Mouse (Mus musculus) left cerebral cortex, postnatal 36 days (tissue): Measurements from ENCODE around the gene Fcgbp. TPM values are rescaled to one million over a fixed set of nuclear protein-coding genes. Genes with fewer than 3 reads are reported as not detected.
"Not testable (repeated sequence)": the region's sequence is repeated elsewhere in the genome, so short reads cannot be mapped to it uniquely, and the experiment has no call there.

Source experiments
- DNase-seq, 2 experiments: peaks; one replicate each; pipeline ENCODE4 v3.0.0; 2021 to 2022; ENCODE audit warnings: low spot score in 2 of 2, mixed read lengths in 1 of 2
- intact Hi-C: fragments of 180-260 bp; cut with DNase I; formaldehyde crosslinking; loops from one replicate; pipeline ENCODE4 v1.15.1; 2025
- total RNA-seq, 2 experiments: library from RNA; stranded (reverse); gene quantifications; 2 replicates each; pipeline ENCODE4 v1.2.3; 2021

Fcgbp gene
- under 1 TPM; 0.20 to 0.32 TPM for total RNA-seq

DNA sequence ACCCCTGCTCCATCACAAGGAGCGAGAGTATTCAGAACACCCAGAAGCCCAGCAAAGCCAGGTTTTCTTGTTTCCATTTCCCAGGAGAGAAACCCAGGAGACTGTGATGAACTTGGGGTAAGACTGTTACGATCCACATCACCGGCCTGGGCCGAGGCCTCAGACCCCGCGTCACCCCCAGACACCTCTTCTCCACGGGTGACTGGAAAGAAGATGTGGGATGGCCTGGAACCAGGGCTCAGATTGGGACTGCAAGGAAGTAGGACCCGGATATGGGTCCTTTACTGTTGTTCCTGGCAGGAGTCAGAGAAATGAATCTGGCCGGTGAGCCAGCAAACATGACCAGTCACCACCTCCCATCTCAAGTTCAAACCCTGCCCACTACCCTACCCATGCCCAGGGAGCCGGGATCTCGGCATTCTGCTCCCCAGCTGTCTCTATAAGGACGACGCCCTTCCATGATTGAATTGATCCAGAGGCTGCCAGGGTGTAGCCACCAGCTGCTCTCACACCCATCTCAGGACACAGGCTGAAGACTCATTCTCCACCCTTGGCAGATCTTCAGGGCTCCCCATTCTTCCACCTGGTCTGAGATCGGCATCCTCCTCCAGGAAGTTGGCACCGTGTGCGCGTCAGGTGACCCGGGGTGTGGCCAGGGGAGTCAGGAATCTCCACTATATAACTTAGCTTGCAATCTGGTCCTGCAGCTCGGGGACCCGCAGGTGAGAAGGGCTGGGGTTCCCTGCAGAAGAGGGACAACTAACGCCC lies at the start of gene Fcgbp:
Fcgbp (plus strand) TSS at position 706 of the 768 bp plus-strand sequence.
- DNase-seq = no peak
- intact Hi-C loops = no loop called here

DNA sequence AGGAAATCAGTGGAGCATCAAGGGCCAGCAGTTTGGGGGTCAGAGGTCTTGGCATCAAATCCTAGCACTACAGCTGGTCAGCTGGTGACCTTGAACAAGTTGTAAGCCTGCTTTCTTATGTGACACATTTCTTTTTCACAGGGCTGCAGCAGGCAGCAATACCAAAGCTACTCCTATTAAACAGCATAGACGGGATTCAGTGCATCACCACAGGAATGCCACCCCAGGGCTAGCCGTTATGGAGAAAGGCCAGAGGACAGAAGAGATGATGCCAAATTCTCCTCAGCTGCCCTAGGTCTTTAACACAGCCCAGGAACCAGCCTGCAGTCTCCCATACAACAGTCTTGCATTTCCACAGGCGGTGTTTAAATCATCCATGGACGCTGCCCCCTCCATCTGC lies 26.5 kb upstream of the Fcgbp start:
- no peak for DNase-seq
- intact Hi-C loops = no loop called here

DNA sequence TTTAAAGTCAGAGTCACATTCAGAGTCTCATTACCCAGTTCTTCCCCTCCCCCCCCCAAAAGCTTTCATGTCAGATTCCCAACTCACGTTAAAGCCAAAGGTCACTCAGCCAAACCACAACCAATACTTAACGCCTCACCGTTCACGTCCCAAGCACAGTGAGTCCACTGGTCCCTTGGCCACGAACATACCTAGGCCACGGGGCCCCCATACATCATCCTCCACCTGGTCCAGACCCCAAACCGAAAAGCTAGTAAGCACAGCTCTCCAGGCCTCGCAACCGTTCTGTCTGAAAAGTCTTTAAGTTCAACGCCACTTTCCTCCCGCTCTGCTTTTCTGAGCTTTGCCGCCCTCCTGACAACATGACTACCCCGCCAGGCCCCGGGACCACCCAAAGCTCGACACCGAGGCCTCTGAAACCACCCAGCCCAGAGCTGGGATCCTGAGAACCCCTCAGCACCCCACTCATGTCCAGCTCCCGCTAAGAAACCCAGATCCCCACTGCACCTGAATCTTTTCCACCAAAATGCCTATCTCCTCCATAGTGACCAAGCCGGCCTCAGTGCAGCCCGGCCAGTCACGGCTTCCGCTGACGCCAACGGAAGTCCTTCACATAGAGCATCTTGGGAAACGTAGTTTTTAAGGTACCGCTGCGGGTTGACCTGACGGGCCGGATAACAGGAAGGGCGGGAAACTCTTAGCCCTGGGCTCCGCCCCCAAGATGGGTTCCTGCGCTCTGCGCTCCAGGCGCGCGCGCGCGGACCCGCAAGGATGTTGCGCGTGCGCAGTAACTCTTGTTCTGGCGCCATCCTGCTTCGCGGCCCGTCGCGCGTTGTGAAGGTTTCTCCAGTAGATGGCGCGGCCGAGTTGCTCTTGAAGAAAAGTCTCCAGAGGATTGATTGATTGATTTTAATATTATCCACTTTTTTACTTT lies 21.3 kb upstream of the Fcgbp start, which contains the start of gene Psmc4:
Psmc4 (minus strand) TSS at position 626 of the 934 bp plus-strand sequence.
- intact Hi-C loops = loop anchor here (1.0 to 10.0 kb wide), 3 partner anchors 98 to 255 kb away; partner anchors contain the start of gene Dll3
- DNase-seq = peak; percentile 98

DNA sequence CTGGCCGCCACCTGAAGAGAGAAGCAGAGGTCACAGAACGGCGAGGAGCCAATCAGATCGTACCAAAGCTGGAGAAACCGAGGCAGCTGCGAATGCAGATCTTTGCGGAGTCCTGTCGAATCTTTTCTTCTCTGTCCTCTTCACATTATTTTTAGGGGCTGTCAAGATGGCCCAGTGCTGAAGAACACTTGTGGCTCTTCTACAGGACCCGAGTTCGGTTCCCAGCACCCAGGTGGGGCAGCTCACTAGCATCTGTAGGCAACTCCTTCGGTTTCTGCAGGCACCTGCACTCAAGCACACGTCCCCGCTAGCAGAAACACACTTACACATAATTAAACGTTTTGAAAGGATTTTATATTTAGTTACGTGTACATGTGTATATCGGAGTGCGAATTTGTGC lies 20.5 kb upstream of the Fcgbp start:
- no peak for DNase-seq
- intact Hi-C loops = loop anchor here (1.0 to 10.0 kb wide), 3 partner anchors 97 to 254 kb away; partner anchors contain the start of gene Dll3

DNA sequence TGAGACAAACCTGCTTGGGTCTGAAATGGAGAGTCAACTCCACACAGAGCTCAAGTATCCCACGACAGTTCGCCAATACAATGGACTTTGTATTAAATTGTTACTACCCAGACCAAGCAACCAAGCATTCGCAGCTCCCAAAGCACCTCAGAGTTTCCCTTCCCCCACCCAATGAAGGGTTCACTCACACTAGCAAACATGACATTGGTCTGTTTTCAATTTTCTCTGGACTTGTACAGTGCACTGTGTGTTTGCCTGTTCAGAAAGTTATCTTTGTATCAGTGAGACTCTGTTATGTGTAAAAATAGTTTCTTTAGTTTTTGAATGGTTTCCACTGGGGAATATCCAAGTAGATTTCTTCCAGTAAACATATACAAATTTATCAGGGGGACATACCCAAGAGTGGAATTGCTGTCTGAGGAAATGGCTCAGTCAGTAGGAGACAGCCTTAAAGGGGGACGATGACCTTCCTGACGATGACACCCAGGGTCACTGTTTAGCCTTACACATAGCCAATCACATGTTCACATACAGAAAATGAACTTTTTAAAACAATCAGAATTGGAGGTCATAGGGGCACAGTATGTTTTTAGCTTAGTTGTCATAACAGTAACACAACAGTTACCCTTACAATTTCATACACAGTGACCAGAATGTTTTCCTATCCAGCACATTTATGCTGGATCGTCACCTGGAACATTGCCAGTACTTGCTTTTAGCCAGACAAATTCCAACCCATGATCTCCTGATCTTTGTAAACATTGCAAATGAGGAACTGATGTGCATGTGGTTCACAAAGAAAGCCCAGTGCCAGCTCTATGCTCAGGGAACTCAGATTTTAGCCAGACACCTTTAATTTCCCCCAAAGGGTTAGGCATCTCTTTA lies 17.7 kb upstream of the Fcgbp start:
- intact Hi-C loops = loop anchor here (5.0 to 10.0 kb wide), 2 partner anchors 94 to 252 kb away; partner anchors contain the start of gene Dll3
- no peak for DNase-seq

DNA sequence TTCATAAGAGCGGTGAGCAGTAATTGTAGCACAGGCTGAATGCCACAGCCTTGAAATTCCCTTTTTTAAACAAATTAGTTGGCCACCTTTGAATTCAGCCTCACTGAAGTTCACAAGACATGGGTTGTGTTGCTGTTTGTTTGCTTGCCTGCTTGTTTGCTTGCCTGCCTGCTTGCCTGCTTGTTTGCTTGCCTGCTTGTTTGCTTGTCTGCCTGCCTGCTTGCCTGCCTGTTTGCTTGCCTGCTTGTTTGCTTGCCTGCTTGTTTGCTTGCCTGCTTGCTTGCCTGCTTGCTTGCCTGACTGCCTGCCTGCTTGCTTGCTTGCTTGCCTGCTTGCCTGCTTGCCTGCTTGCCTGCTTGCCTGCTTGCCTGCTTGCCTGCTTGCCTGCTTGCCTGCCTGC lies 11.1 kb upstream of the Fcgbp start:
- intact Hi-C loops = loop anchor here (10.0 kb wide), 1 partner anchor 245 kb away; the partner anchor contains the start of gene Dll3
- no peak for DNase-seq

DNA sequence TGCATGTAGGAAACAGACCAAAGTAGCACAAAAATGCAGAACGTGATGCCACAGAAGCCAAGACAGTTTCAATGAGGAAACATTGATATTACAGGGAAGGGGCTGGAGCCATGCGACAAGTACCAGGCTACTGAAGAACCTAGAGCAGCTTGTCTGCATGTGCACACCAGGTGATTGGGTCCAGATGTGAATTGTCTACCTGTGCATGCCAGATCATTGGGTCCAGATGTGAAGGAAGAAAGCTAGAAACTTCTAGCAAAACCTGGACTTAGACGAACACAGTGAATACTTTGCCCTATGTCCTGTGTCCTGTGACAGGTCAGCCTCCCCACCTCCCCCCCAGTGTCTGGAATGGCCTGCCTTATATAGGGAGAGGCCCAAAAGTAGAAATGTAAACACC lies 2.4 kb upstream of the Fcgbp start:
- no peak for DNase-seq
- intact Hi-C loops = no loop called here

DNA sequence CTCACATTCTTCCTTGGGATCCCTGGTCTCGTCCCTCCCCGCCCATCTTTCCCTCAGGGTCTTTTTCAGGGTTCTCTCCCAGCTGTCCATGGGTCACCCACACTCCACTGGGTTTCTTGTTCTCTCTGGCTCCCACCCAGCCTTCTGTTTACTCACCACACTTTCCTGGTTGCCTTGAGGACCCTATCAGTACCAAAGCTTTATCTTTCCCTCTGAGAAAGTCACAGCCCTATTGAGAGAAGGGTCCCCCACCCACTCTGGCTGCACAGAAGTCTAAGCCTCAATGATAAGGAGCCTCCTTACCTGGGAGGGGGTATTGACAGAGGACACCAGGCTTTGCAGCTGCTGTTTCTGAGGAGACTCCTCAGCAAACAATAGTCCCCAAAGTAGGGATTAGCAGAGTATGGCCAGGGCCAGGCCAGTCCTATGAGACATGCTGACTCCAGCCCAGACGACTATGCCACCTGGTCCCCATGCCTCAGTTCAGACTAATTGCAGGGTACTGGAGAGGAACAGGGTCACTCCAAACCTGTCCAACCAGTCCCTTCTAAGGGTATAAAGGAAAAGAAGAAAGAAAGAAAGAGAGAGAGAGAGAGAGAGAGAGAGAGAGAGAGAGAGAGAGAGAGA lies 1.4 kb upstream of the Fcgbp start:
- intact Hi-C loops = no loop called here
- DNase-seq = no peak

DNA sequence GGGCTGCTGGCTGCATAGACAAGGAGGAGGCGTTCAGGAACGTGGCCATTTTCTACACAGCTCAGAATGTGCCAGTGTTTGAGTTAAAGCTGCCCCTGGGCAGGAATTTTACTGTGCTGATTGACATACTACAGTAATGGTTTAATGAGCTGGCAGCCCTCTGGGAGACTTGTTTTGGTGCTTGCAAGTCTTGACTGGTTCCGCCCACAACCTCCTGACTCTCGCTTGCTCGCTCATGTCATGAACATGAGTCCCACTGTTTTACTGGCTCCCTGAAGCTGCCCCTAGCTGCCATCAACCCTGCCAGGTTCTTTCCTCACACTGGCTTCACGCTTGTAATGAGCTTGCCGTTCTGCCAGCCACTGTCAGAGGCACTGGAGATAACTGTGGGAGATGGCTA lies 13.2 kb downstream of the Fcgbp start:
- intact Hi-C loops = no loop called here
- peak; percentile 23 to 46 for DNase-seq

DNA sequence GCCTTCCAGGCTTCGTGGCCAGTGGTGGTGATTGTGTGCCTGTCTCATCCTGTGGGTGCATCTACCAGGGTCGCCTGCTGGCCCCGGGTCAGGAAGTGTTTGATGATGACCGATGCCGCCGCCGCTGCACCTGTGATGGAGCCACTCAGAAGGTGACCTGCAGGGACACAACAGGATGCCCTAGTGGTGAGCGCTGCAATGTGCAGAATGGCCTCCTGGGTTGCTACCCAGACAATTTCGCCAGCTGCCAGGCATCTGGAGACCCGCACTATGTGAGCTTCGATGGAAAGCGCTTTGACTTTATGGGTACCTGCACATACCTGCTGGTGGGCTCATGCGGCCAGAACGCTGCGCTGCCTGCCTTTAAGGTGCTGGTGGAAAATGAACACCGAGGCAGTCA lies 15.2 kb downstream of the Fcgbp start:
- no peak for DNase-seq
- intact Hi-C loops = no loop called here

DNA sequence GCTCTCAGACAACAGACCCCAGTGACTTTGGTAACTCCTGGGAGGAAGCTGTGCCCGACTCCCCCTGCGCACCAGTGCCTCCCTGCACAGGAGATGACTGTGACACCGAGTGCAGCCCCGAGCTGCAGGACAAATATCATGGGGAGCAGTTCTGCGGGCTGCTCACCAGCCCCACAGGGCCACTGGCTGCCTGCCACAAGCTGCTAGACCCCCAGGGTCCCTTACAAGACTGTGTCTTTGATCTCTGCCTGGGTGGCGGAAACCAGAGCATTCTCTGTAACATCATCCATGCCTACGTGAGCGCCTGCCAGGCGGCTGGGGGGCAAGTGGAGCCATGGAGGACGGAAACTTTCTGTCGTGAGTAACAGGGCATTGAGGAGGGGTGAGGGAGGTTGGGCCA lies 22.5 kb downstream of the Fcgbp start:
- DNase-seq = no peak
- intact Hi-C loops = no loop called here

DNA sequence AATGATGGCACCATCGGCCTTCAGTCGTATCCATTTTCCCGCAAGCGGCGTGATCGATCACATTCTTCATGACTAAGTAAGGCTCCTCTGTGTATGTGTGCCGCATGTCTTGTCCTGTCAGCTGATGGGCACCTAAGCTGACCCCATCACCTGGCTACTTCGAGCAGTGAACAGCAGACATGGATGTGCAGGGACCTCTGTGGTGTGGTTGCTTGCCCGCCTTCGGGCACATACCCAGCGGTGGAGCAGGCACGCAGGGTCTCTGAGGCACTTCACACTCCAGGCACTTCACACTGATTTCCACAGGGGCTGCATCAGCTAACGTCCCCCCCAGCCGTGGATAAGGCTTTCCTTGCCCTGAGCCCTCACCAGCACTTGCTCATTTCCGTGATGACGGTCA lies 28.1 kb downstream of the Fcgbp start:
- intact Hi-C loops = no loop called here

DNA sequence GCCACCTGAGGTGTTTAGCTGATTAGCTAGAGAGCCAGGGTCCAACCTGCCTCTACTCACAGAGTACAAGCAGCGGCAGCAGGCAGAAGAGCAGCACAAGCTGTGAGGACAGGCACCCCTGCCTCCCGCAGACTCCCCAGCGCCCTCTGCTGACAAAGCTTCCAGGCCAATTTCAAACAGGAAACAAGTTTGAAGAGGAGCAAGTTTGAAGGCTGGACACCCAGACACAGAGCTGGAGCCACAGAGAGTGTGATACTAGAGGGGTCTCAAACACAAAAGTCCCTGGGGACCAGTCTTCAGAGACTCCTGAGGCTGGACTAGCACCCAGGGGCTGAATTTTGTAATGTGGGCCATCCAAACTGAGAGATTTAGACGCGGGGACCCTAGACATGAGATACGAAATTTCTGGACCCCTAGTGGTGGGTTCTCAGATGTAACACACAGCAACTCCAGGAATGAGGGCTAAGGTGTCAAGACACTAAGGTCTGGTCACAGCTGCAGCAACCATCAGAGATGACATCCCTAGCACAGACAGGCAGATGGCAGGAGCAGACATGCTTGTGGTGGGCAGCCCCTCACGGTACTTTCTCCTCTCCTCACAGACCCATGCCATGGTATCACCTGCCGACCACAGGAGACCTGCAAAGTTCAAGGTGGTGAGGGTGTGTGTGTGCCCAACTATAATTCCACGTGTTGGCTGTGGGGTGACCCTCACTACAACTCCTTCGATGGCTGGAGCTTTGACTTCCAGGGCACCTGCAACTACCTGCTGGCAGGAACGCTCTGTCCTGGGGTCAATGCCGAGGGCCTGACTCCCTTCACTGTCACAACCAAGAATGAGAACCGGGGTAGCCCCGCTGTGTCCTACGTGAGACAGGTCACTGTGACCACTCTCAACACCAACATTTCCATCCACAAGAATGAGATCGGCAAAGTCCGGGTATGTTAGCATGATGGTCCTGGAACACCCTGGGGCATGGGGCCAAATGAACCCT lies 29.9 kb downstream of the Fcgbp start:
- intact Hi-C loops = no loop called here
- no peak for DNase-seq

More for the DNA sequence above, 28.1 kb downstream of the Fcgbp start:
- DNase-seq = no peak

DNA sequence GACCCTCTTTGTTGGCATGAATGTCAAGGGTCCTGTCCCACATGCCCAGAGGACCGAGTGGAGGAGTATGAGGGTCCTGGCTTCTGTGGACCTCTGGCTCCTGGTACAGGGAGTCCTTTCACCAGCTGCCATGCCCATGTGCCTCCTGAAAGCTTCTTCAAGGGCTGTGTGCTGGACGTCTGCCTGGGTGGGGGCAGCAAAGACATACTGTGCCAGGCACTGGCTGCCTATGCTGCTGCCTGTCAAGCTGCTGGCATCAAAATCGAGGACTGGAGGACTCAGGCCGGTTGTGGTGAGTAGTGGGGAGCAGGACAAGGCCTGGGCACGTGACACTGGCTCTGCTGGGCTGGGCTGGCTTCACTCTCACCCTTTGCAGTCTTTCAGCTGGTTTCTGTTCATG lies 31.9 kb downstream of the Fcgbp start:
- DNase-seq, intact Hi-C loops: not testable (repeated sequence)

DNA sequence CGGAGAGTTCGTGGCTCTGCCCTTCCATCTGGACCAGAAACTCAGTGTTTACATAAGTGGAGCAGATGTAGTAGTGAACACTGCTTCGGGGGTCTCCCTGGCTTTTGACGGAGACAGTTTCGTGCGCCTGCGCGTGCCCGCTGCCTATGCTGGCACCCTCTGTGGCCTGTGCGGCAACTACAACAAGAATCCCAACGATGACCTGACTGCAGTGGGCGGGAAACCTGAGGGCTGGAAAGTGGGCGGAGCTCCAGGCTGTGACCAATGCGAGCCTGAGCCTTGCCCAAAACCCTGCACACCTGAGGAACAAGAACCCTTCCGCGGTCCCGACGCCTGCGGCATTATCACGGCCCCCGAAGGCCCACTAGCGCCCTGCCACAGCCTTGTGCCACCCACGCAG lies 33.6 kb downstream of the Fcgbp start:
- intact Hi-C loops = no loop called here
- no peak for DNase-seq

DNA sequence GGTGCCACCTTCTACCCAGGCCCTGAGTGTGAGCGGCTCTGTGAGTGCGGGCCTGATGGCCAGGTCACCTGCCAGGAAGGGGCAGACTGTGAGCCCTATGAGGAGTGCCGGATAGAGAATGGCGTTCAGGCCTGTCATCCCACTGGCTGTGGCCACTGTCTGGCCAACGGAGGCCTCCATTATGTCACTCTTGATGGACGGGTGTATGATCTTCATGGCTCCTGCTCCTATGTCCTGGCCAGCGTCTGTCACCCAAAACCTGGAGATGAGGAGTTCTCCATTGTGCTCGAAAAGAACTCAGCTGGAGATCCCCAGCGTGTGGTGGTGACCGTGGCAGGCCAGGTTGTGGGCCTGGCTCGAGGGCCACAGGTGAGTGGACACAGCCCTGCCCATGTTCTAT lies 35.2 kb downstream of the Fcgbp start:
- intact Hi-C loops = loop anchor here (2.0 kb wide), 1 partner anchor 51 kb away; no protein-coding TSS in a partner anchor

DNA sequence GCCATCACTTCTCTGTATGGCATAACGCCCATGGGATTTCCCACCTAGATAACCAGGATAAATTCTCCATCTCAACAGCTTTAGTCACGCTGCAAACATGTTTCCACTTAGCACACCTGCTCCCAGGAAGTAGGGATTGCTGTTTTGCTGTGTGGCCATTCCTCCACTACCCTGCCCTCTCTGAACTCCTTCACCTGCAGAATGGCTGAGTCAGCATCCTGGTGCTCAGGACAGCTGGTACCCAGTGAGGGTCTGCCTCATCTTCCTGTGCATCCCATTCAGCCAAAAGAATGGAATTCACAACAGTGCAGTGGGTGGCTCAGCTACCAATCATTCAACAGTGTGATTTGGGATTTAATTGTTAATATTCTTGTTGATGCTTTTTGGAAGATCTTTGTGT lies 43.6 kb downstream of the Fcgbp start:
- no peak for DNase-seq
- intact Hi-C loops = no loop called here

More for the DNA sequence above, 35.2 kb downstream of the Fcgbp start:
- DNase-seq = no peak

DNA sequence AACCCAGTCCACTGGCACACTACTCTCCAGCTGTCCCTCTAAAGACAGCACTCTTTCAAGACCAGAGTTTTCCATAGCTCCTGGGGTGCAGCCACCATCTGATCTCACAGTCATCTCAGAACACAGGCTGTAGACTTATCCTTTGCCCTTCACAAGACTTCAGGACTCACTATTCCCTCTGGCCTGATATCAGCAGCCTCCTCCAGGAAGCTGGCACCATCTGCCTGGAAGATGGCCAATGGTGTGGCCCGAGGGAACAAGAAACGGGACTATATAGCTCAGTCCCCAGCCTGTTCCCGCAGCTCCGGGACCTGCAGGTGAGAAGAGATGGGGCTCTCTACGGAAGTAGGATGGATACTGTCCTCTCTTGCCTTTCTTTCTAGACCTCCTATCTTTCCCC lies 58.1 kb downstream of the Fcgbp start, which contains the start of gene 9530053A07Rik:
9530053A07Rik (plus strand) TSS at position 301 of the 400 bp plus-strand sequence.
- DNase-seq = no peak
- intact Hi-C loops = no loop called here
